Mouse (Mus musculus): ENCODE results near the gene Rassf4.

DNA sequence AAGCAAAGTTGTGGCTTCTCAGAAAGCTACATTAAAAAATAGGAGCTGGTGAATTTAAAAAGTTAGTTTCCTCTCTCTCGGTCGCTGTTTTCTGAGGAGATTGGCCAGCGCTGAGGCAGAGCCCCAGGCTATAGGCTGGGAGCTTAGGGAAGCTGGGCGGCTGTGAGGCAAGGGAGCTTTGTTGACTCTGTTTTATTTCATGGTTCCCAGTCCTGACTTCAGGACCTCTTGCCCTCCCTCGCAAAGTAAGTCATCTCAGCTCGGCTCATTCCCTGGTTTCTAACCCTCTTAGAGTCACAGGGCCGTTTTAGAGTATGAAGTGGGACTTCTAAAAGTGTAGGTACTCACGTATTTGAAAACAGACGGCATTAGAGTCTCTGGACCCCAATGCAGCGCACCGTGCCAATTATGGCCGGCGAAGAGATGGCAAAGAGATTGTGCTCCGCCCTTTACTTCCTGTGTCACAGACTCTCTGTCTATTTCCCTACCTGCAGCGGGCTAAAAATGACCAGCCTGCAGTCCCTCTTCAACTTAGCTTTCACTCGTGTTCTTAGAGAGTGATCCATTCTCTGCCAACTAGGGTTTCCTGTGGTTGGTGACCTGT lies 633 bp upstream of the Rassf4 start:
- TF ChIP-seq POLR2A (IDR thresholded peaks at IDR 0.05; ENCODE audit: insufficient read depth, low read depth, low read length) (no peak), CTCF (IDR thresholded peaks at IDR 0.05) (no peak), EP300 (IDR thresholded peaks at IDR 0.05; ENCODE audit: insufficient read depth, low read depth, low read length) (no peak)

Measured in heart, adult 2 months (tissue).